Mouse (Mus musculus): ENCODE measurements around the gene Ikzf1.

The Ikzf1 gene

GRCm38 (mm10) chr11:11684930-11685852 is at the start of gene Ikzf1:
TSS of gene Ikzf1 (plus strand) at chr11:11685003.
- DNase-seq: peak; percentile 65

GRCm38 (mm10) chr11:11644303-11644702 is 40.5 kb upstream of the Ikzf1 start:
- no peak for DNase-seq

- DNase-seq: peak; percentile 55
Measured at GRCm38 (mm10) chr11:11656388-11656787, 28.4 kb upstream of the Ikzf1 start.

GRCm38 (mm10) chr11:11656995-11657530 is 27.7 kb upstream of the Ikzf1 start:
- DNase-seq: peak; percentile 77

GRCm38 (mm10) chr11:11657634-11658033 is 27.2 kb upstream of the Ikzf1 start:
- DNase-seq: no peak

GRCm38 (mm10) chr11:11658834-11659233 is 26.0 kb upstream of the Ikzf1 start:
- DNase-seq: no peak

- DNase-seq: peak; percentile 38
Measured at GRCm38 (mm10) chr11:11660651-11661050, 24.2 kb upstream of the Ikzf1 start.

GRCm38 (mm10) chr11:11667254-11667921 is 17.4 kb upstream of the Ikzf1 start:
- DNase-seq: peak; percentile 32

GRCm38 (mm10) chr11:11667922-11668290 is 16.9 kb upstream of the Ikzf1 start:
- peak; percentile 71 for DNase-seq

- no peak for DNase-seq
Measured at GRCm38 (mm10) chr11:11672974-11673373, 11.8 kb upstream of the Ikzf1 start.

- DNase-seq: no peak
Measured at GRCm38 (mm10) chr11:11675063-11675462, 9.7 kb upstream of the Ikzf1 start.

GRCm38 (mm10) chr11:11676068-11676741 is 8.6 kb upstream of the Ikzf1 start:
- no peak for DNase-seq

GRCm38 (mm10) chr11:11677165-11677564 is 7.6 kb upstream of the Ikzf1 start:
- no peak for DNase-seq

- DNase-seq: peak; percentile 63
Measured at GRCm38 (mm10) chr11:11678972-11679371, 5.8 kb upstream of the Ikzf1 start.

- no peak for DNase-seq
Measured at GRCm38 (mm10) chr11:11684056-11684929, 510 bp upstream of the Ikzf1 start.

GRCm38 (mm10) chr11:11685853-11686395 is 1.1 kb downstream of the Ikzf1 start:
- DNase-seq: peak; percentile 91

- peak; percentile 65 for DNase-seq
Measured at GRCm38 (mm10) chr11:11686569-11687051, 1.8 kb downstream of the Ikzf1 start.

GRCm38 (mm10) chr11:11687551-11688185 is 2.9 kb downstream of the Ikzf1 start:
- DNase-seq: no peak

- peak; percentile 54 for DNase-seq
Measured at GRCm38 (mm10) chr11:11688766-11689330, 4.0 kb downstream of the Ikzf1 start.

- DNase-seq: no peak
Measured at GRCm38 (mm10) chr11:11689701-11690058, 4.9 kb downstream of the Ikzf1 start.
